Mouse (Mus musculus) MEL-GATA-1-ER (cell line): ENCODE measurements around the gene Prune1.
"Not testable (repeated sequence)": the region's sequence is repeated elsewhere in the genome, so short reads cannot be mapped to it uniquely, and the experiment has no call there.

Experiments
- DNase-seq: peaks from one replicate; pipeline ENCODE4 v3.0.0-alpha.2; 2012; ENCODE audit warnings: low read depth; ENCODE audit errors: extremely low read depth

Gene Prune1

DNA sequence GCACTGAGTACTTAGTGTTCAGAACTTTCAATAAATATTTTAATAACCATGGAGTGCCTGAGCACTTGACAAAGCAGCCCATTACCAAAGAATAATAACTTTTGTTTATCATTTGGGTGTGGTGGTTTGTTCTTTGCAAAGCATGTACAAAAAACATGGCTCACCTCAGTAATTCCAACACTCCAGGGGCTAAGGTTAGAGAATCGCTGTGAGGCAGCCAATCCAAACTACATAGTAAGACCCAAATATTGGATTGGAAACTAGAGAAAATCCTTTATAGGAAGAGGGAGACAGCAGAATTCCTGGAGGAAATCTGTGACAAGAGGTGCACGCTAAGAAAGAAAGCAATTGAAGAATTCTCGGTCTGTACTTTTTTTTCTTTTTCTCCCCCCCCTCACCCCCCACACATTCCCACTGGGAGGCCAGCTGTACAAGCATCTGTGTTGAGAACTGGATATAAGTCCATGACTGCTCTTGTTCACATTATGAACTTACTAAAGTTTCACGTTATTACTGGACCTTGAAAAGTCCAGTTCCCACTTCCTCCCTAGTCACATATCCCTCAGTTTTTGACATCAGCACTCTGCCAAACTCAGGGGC, 65.1 kb downstream of the Prune1 start:
- DNase-seq = no peak

DNA sequence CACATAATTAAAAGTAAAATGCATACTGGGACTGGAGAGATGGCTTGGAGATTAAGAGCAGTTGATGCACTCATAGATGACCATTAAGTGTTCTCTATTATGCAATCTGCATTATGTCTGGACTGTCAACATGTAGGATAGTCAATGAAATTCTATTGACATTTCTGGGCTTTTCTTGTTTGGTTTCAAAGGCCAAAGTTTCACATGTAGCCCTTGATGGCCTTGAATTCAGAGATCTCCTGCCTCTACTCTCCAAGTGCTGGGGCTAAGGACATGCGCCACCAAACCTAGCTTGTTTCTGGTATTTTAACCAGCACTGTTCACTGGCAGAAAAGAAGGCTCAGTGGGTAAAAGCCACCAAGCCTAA, 68.3 kb downstream of the Prune1 start:
- DNase-seq = no peak

DNA sequence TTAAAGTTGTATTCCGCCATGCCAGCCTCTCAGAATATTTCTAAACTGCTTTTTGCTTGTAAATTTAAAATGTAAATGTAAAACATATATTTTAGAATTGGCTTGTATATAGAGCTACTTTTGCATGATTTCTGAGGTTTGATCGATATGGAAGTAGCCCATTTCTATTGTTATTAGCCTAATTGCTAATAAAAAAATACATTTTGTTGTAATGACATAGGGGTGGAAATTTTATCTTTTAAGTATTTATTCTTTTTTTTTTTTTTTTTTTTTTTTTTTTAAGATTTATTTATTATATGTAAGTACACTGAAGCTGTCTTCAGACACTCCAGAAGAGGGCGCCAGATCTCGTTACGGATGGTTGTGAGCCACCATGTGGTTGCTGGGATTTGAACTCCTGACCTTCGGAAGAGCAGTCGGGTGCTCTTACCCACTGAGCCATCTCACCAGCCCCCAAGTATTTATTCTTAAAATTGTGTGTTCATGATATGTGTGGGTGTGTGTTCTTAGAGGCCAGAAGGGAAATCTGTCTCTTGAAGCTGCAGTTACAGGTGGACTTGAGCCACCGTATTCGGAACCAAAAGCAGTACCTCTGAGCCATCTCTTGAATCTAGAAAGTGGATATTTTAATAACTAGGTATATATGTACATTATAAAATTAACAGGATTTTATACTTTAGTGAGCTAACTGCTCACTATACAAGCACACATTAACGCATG, 68.8 kb downstream of the Prune1 start:
- not testable (repeated sequence) for DNase-seq

DNA sequence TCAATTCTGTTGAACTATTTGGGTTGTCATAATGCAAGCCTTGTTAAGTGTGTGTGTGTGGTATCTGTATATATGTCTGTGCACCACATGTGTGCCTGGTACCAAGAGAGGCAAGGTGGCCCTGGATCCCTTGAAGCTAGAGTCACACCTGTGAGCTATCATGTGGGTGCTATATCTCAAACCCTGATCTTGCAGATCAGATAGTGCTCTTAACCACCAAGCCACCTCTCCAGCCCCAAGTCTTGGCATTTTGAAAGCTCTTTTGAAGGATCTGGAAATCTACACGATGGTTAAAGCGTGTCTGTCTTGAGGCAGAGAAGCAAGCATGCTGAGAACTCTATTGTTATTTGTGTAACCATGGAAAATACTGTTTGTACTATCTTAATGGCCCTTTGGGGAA, 71.3 kb downstream of the Prune1 start:
- no peak for DNase-seq

DNA sequence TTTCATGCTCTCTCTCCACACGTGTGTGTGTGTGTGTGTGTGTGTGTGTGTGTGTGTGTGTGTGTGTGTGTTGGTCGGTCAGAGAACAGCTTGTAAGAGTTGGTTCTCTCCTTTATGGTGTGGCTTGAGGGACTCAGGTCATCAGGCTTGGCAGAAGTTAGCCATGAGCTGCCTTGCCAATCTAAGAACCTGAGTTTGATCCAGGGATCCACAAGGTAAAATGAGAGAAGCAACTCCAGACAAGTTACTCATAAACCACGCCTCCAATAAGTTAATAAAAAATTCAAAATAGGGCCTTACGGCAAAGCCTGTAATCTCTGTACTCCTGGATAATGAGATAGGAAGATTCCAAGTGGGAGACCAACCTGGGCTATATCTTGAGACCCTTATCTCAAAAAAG, 73.6 kb downstream of the Prune1 start:
- no peak for DNase-seq

DNA sequence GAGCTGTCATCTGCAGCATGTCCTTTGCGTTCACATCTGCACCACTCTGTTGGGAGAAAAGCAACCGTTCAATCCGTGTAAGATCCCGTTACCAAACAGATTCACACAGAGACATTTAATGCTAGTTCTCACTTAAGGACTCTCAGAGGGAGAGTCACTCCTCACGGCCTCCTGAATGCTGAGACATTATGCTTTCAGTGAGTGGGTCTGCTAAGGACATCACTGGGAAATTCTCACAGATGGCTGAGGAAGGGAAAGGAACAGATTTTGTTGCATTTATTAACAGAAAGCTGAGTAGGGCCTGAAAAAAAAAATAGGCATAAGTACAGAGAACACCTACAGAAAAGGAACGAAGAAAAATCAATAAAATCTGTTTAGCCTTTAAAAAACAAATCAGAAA, 78.0 kb downstream of the Prune1 start:
- no peak for DNase-seq
